Mouse (Mus musculus) liver, embryonic 11.5 days (tissue): Measurements from ENCODE around the gene Olfr430. TPM values are rescaled to one million over a fixed set of nuclear protein-coding genes. Genes with fewer than 3 reads are reported as not detected.
"Not testable (repeated sequence)": the region's sequence is repeated elsewhere in the genome, so short reads cannot be mapped to it uniquely, and the experiment has no call there.

Experiments
- ATAC-seq: fragments of 200-750 bp; cut with Nextera tagmentation; replicated peaks from 2 replicates; pipeline ENCODE4 v1.8.0; 2017; ENCODE audit warnings: moderate number of reproducible peaks, mild to moderate bottlenecking, moderate TSS enrichment, moderate library complexity; ENCODE audit not compliant: low FRiP score
- DNase-seq: peaks from one replicate; pipeline ENCODE4 v3.0.0-alpha.2; 2017; ENCODE audit warnings: low spot score
- H3K27ac ChIP-seq: fragments of 300-500 bp; sonication (generic); 2 replicates; pipeline ENCODE4 v1.5.1; 2014; ENCODE audit warnings: mild to moderate bottlenecking, low read depth, low read length, control low read depth
- H3K27me3 ChIP-seq: fragments of 300-500 bp; sonication (generic); replicated peaks from 2 replicates; pipeline ENCODE4 v1.6.1; 2014; ENCODE audit warnings: low read length, mixed read lengths; ENCODE audit not compliant: control insufficient read depth, insufficient read depth
- H3K36me3 ChIP-seq: fragments of 300-500 bp; sonication (generic); 2 replicates; pipeline ENCODE4 v1.6.1; 2014; ENCODE audit warnings: mild to moderate bottlenecking, low read length, moderate library complexity, mixed read lengths; ENCODE audit not compliant: control insufficient read depth, insufficient read depth
- H3K4me1 ChIP-seq: fragments of 300-500 bp; sonication (generic); replicated peaks from 2 replicates; pipeline ENCODE4 v1.6.1; 2014; ENCODE audit warnings: low read length, mixed read lengths; ENCODE audit not compliant: control insufficient read depth, insufficient read depth
- H3K4me2 ChIP-seq: fragments of 300-500 bp; sonication (generic); 2 replicates; pipeline ENCODE4 v1.6.1; 2014; ENCODE audit warnings: mild to moderate bottlenecking, control low read depth, moderate library complexity
- H3K4me3 ChIP-seq: fragments of 300-500 bp; sonication (generic); 2 replicates; pipeline ENCODE4 v1.5.1; 2014; ENCODE audit warnings: low read depth, low read length, control low read depth
- H3K9ac ChIP-seq: fragments of 300-500 bp; sonication (generic); 2 replicates; pipeline ENCODE4 v1.6.1; 2014; ENCODE audit warnings: low read depth, low read length, control low read depth
- H3K9me3 ChIP-seq: fragments of 300-500 bp; sonication (generic); 2 replicates; pipeline ENCODE4 v1.6.1; 2016; ENCODE audit warnings: low read length, inconsistent platforms, mixed read lengths; ENCODE audit not compliant: control insufficient read depth
- WGBS: fragments of 180-500 bp; shearing (Covaris S2); extraction: QIAGEN DNeasy Blood & Tissue Kit; methylation state at CpG from one replicate; pipeline ENCODE4 v1.1.7; 2014; 5-methylcytosine and 5-hydroxymethylcytosine counted together
- polyA plus RNA-seq: library from polyadenylated mRNA; unstranded; fragments of >200 nt; fragmentation: Nextera tagmentation; extraction: Ambion mirVana; gene quantifications from 2 replicates; pipeline ENCODE4 v1.2.1, GENCODE M21; 2014

Olfr430 gene
- not detected in 2 replicates for polyA plus RNA-seq

GRCm38 (mm10) chr1:174066305-174066704, at the start of gene Olfr430:
Gene Olfr430, plus strand, starts transcription at chr1:174066605.
- ATAC-seq (no peak), DNase-seq (no peak)
- H3K9me3 ChIP-seq, result no peaks in the 10 kb centered on the region
- no peak within 1 kb of the TSS for H3K4me3 ChIP-seq
- no peak within 1 kb of the TSS for H3K9ac ChIP-seq
- H3K36me3 ChIP-seq, result no peaks in the 10 kb centered on the region
- no peak within 1 kb of the TSS for H3K27ac ChIP-seq
- H3K27me3 ChIP-seq, result no peaks in the 10 kb centered on the region
- WGBS, result 78% methylated on average over 3 of the region's 3 CpGs
- no peak within 1 kb of the TSS for H3K4me2 ChIP-seq
- H3K4me1 ChIP-seq, result no peaks in the 10 kb centered on the region

- 52% methylated on average over 1 of the region's 1 CpGs for WGBS
- H3K4me3 ChIP-seq, result no peak within 1 kb of the TSS
- H3K9me3 ChIP-seq, result no peaks in the 10 kb centered on the region
- DNase-seq (no peak), ATAC-seq (no peak)
- H3K4me2 ChIP-seq, result no peak within 1 kb of the TSS
- H3K36me3 ChIP-seq, result no peaks in the 10 kb centered on the region
- H3K27me3 ChIP-seq, result no peaks in the 10 kb centered on the region
- no peak within 1 kb of the TSS for H3K27ac ChIP-seq
- no peak within 1 kb of the TSS for H3K9ac ChIP-seq
- no peaks in the 10 kb centered on the region for H3K4me1 ChIP-seq
Observed at GRCm38 (mm10) chr1:174031698-174032097, 34.7 kb upstream of the Olfr430 start, which contains the start of gene Ifi205. Gene Ifi205, minus strand, starts transcription at chr1:174031810.

GRCm38 (mm10) chr1:174035841-174036240, 30.6 kb upstream of the Olfr430 start:
- 63% methylated on average over 4 of the region's 4 CpGs for WGBS

GRCm38 (mm10) chr1:174038480-174038879, 27.9 kb upstream of the Olfr430 start:
- Histone ChIP-seq H3K4me1 (no peaks in the 10 kb centered on the region), H3K27me3 (no peaks in the 10 kb centered on the region), H3K4me3 (no peak overlapping the region), H3K27ac (no peak overlapping the region), H3K9me3 (no peaks in the 10 kb centered on the region), H3K9ac (no peak overlapping the region), H3K36me3 (no peaks in the 10 kb centered on the region), H3K4me2 (no peak overlapping the region)
- DNase-seq (no peak), ATAC-seq (no peak)
- 85% methylated on average over 3 of the region's 3 CpGs for WGBS

More at GRCm38 (mm10) chr1:174035841-174036240, 30.6 kb upstream of the Olfr430 start:
- ATAC-seq (no peak), DNase-seq (no peak)
- no peaks in the 10 kb centered on the region for H3K27me3 ChIP-seq
- no peak overlapping the region for H3K27ac ChIP-seq
- H3K4me3 ChIP-seq, result no peak overlapping the region
- no peak overlapping the region for H3K4me2 ChIP-seq
- H3K9me3 ChIP-seq, result no peaks in the 10 kb centered on the region
- H3K9ac ChIP-seq, result no peak overlapping the region
- H3K36me3 ChIP-seq, result no peaks in the 10 kb centered on the region
- H3K4me1 ChIP-seq, result no peaks in the 10 kb centered on the region

GRCm38 (mm10) chr1:174040523-174041177, 25.8 kb upstream of the Olfr430 start, which contains the start of gene Olfr433:
Gene Olfr433, plus strand, starts transcription at chr1:174040705.
- H3K9ac ChIP-seq, result no peak within 1 kb of the TSS
- H3K9me3 ChIP-seq, result no peaks in the 10 kb centered on the region
- no peak within 1 kb of the TSS for H3K4me3 ChIP-seq
- H3K27ac ChIP-seq, result no peak within 1 kb of the TSS
- no peak within 1 kb of the TSS for H3K4me2 ChIP-seq
- 67% methylated on average over 7 of the region's 7 CpGs for WGBS
- H3K4me1 ChIP-seq, result no peaks in the 10 kb centered on the region
- no peak for ATAC-seq
- H3K27me3 ChIP-seq, result no peaks in the 10 kb centered on the region
- no peaks in the 10 kb centered on the region for H3K36me3 ChIP-seq
- no peak for DNase-seq

- ATAC-seq, result peak; percentile 25; the same call in 1 of the 2 replicates
- H3K4me1 ChIP-seq, H3K9ac ChIP-seq, H3K27me3 ChIP-seq, H3K36me3 ChIP-seq, H3K4me3 ChIP-seq, H3K9me3 ChIP-seq, H3K27ac ChIP-seq, DNase-seq, H3K4me2 ChIP-seq: not testable (repeated sequence)
- WGBS, result 81% methylated on average over 12 of the region's 12 CpGs
Observed at GRCm38 (mm10) chr1:174042091-174042884, 24.1 kb upstream of the Olfr430 start.

GRCm38 (mm10) chr1:174044431-174044830, 22.0 kb upstream of the Olfr430 start:
- Histone ChIP-seq H3K27me3 (no peaks in the 10 kb centered on the region), H3K9ac (no peak overlapping the region), H3K27ac (no peak overlapping the region), H3K4me1 (no peaks in the 10 kb centered on the region), H3K36me3 (no peaks in the 10 kb centered on the region), H3K4me3 (no peak overlapping the region), H3K4me2 (no peak overlapping the region), H3K9me3 (no peaks in the 10 kb centered on the region)
- ATAC-seq (no peak), DNase-seq (no peak)
- WGBS, result 71% methylated on average over 2 of the region's 2 CpGs

GRCm38 (mm10) chr1:174048227-174048626, 18.2 kb upstream of the Olfr430 start:
- not testable (repeated sequence) for ATAC-seq, DNase-seq, H3K27me3 ChIP-seq, H3K4me1 ChIP-seq, H3K9ac ChIP-seq, H3K27ac ChIP-seq, H3K9me3 ChIP-seq, H3K4me3 ChIP-seq, H3K4me2 ChIP-seq, H3K36me3 ChIP-seq
- 55% methylated on average over 6 of the region's 6 CpGs for WGBS
